11 mouse cellular contexts compared by ENCODE assay signal in the genomic region with DNA sequence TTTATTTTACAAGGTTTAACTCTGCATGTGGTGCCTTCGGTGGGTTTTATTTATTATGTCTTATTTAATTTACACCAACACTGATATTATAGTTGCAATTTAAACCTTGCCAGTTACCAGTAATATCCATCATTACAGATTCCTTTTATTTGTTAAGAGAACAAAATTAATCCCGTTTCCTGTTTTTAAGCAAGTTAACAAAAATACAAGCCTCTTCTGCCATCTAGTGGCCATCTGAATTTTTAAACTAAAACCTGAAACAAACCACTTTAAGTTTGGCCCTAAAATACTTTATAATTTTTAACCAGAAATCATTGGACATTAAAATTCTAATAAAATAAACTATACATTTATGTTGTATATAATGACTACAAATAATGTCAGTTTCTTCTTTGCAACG.
DNase-seq lines count a peak whose midpoint lies in the region; ATAC-seq and TF ChIP-seq lines count a peak whose summit lies in the region.
"Had no signal": no experiment of that assay in that cellular context is flagged by ENCODE, and none has a peak within 500 bp of the region (broad histone marks: within the 10 kb centered on the region; RNA-seq: fewer than 3 reads in every experiment).

No protein-coding gene starts in this region.

- TF ChIP-seq EP300 in liver, embryonic 14.5 days (IDR thresholded peaks at IDR 0.05; ENCODE audit: low read depth), result no peak

- H3K9ac ChIP-seq in forebrain, embryonic 14.5 days (ENCODE audit: low read length), result no peak overlapping the region
- no peak overlapping the region for H3K9ac ChIP-seq in forebrain, embryonic 15.5 days (replicated peaks)
- H3K9ac ChIP-seq in liver, embryonic 14.5 days (replicated peaks), result no peak overlapping the region
- H3K9ac ChIP-seq in liver, embryonic 12.5 days, result no peak overlapping the region

- peak; percentile 73 for DNase-seq in forebrain, embryonic 14.5 days (ENCODE audit: low spot score)
- peak in 1 of 3 experiments; percentile 7 for DNase-seq in liver, embryonic 14.5 days (ENCODE audit: low read depth in 3 of 3, low spot score in 3 of 3)
- peak; percentile 6 for DNase-seq in c-Kit-positive CD71-positive TER-119-positive erythroid progenitor cells, embryonic 14.5 days (ENCODE audit: low spot score)
- peak; percentile 21 for DNase-seq in naive thymus-derived CD4-positive, alpha-beta T cell, adult 2 months (ENCODE audit: low read depth)
- no peak for DNase-seq in left cerebral cortex, adult 18-20 months (ENCODE audit: low spot score in 2 of 2)
- DNase-seq: heart, postnatal 4 days; right cerebral cortex, postnatal 25 days had no signal

- TF ChIP-seq CTCF in liver, embryonic 14.5 days (IDR thresholded peaks at IDR 0.05; ENCODE audit: low read depth), result peak; percentile 20; the same call in 1 of the 2 replicates

- no peaks in the 10 kb centered on the region for H3K4me1 ChIP-seq in forebrain, embryonic 14.5 days (ENCODE audit: control insufficient read depth, insufficient read depth, low read length)
- peaks cover 2% of the 10 kb centered on the region; the same call in 1 of the 2 replicates for H3K4me1 ChIP-seq in forebrain, embryonic 15.5 days
- no peaks in the 10 kb centered on the region for H3K4me1 ChIP-seq in liver, embryonic 14.5 days (replicated peaks; ENCODE audit: control insufficient read depth in 2 of 2, insufficient read depth in 2 of 2, low read length in 1 of 2)
- H3K4me1 ChIP-seq in liver, embryonic 12.5 days, result no peaks in the 10 kb centered on the region

- no peaks in the 10 kb centered on the region for H3K27me3 ChIP-seq in forebrain, embryonic 14.5 days (replicated peaks; ENCODE audit: control insufficient read depth, insufficient read depth, low read length)
- no peaks in the 10 kb centered on the region for H3K27me3 ChIP-seq in forebrain, embryonic 15.5 days
- no peaks in the 10 kb centered on the region for H3K27me3 ChIP-seq in liver, embryonic 14.5 days (ENCODE audit: control insufficient read depth, insufficient read depth, low read length)
- H3K27me3 ChIP-seq in liver, embryonic 12.5 days (replicated peaks), result no peaks in the 10 kb centered on the region

- H3K27ac ChIP-seq in forebrain, embryonic 14.5 days (ENCODE audit: low read depth, low read length), result no peak overlapping the region
- H3K27ac ChIP-seq in forebrain, embryonic 15.5 days (replicated peaks), result no peak overlapping the region
- H3K27ac ChIP-seq in liver, embryonic 14.5 days, result no peak overlapping the region
- H3K27ac ChIP-seq in liver, embryonic 12.5 days, result no peak overlapping the region
- H3K27ac ChIP-seq: macrophage had no signal

- WGBS in forebrain, embryonic 14.5 days, result 36% methylated on average over 3 of the region's 3 CpGs
- 40% methylated on average over 3 of the region's 3 CpGs for WGBS in forebrain, embryonic 15.5 days
- 27% methylated on average over 3 of the region's 3 CpGs for WGBS in liver, embryonic 14.5 days (ENCODE audit: insufficient replicate concordance)
- 34% methylated on average over 3 of the region's 3 CpGs for WGBS in liver, embryonic 12.5 days (ENCODE audit: insufficient replicate concordance)

- no peak overlapping the region for H3K4me2 ChIP-seq in forebrain, embryonic 14.5 days (ENCODE audit: low read length)
- no peak overlapping the region for H3K4me2 ChIP-seq in forebrain, embryonic 15.5 days (replicated peaks)
- no peak overlapping the region for H3K4me2 ChIP-seq in liver, embryonic 14.5 days (ENCODE audit: low read depth)
- H3K4me2 ChIP-seq in liver, embryonic 12.5 days, result no peak overlapping the region

- ATAC-seq in forebrain, embryonic 14.5 days, result no peak
- no peak for ATAC-seq in forebrain, embryonic 15.5 days (replicated peaks)
- no peak for ATAC-seq in liver, embryonic 14.5 days (ENCODE audit: insufficient read depth)
- no peak for ATAC-seq in liver, embryonic 12.5 days
- ATAC-seq in cerebellum, adult (ENCODE audit: insufficient number of reproducible peaks, low FRiP score, low TSS enrichment), result no peak

- H3K4me3 ChIP-seq in forebrain, embryonic 14.5 days (ENCODE audit: low read depth, low read length), result no peak overlapping the region
- H3K4me3 ChIP-seq in forebrain, embryonic 15.5 days, result no peak overlapping the region
- H3K4me3 ChIP-seq in liver, embryonic 14.5 days (ENCODE audit: insufficient read depth in 1 of 2, low read depth in 2 of 2, low read length in 2 of 2), result no peak overlapping the region
- H3K4me3 ChIP-seq in liver, embryonic 12.5 days, result no peak overlapping the region

- H3K36me3 ChIP-seq in forebrain, embryonic 14.5 days (ENCODE audit: control insufficient read depth, insufficient read depth, low read length), result no peaks in the 10 kb centered on the region
- no peaks in the 10 kb centered on the region for H3K36me3 ChIP-seq in forebrain, embryonic 15.5 days
- no peaks in the 10 kb centered on the region for H3K36me3 ChIP-seq in liver, embryonic 14.5 days (replicated peaks; ENCODE audit: control insufficient read depth, insufficient read depth, low read depth)
- no peaks in the 10 kb centered on the region for H3K36me3 ChIP-seq in liver, embryonic 12.5 days

- H3K9me3 ChIP-seq in forebrain, embryonic 14.5 days (replicated peaks; ENCODE audit: control insufficient read depth, low read length), result no peaks in the 10 kb centered on the region
- no peaks in the 10 kb centered on the region for H3K9me3 ChIP-seq in forebrain, embryonic 15.5 days
- H3K9me3 ChIP-seq in liver, embryonic 14.5 days (ENCODE audit: control insufficient read depth, low read length), result no peaks in the 10 kb centered on the region
- no peaks in the 10 kb centered on the region for H3K9me3 ChIP-seq in liver, embryonic 12.5 days (replicated peaks)

Comparison
In these comparisons a context has a peak if more than half of its experiments do, and no peak if none do; other contexts are left out.
1. DNase-seq: peak in forebrain, embryonic 14.5 days (single experiment), c-Kit-positive CD71-positive TER-119-positive erythroid progenitor cells, embryonic 14.5 days (single experiment) and naive thymus-derived CD4-positive, alpha-beta T cell, adult 2 months (single experiment); none in left cerebral cortex, adult 18-20 months (0 of 2).